Mouse (Mus musculus) ES-E14 (cell line): ENCODE results near the gene Ppp3ca. TPM values are rescaled to one million over a fixed set of nuclear protein-coding genes. Genes with fewer than 3 reads are reported as not detected.

Experiments used
- DNase-seq: peaks from one replicate; pipeline ENCODE4 v3.0.0-alpha.2; 2013; ENCODE audit warnings: low read depth, low spot score
- H3K27ac ChIP-seq: 2 replicates; pipeline ENCODE4 v1.5.1; 2012; ENCODE audit warnings: low read depth, mild to moderate bottlenecking, low read length, moderate library complexity, mixed read lengths; ENCODE audit not compliant: poor library complexity, insufficient read depth, severe bottlenecking
- H3K36me3 ChIP-seq: 2 replicates; pipeline ENCODE4 v1.6.1; 2012; ENCODE audit warnings: mild to moderate bottlenecking, low read length, moderate library complexity, mixed read lengths; ENCODE audit not compliant: control insufficient read depth, poor library complexity, insufficient read depth, severe bottlenecking
- H3K4me1 ChIP-seq, 2 experiments: fragments of 150-350 bp in 1 of 2; sonication (generic) in 1 of 2; 2 replicates each; pipeline ENCODE4 v1.6.1; 2012; ENCODE audit warnings: low read length in 2 of 2, mild to moderate bottlenecking in 1 of 2, mixed read lengths in 1 of 2; ENCODE audit not compliant: control insufficient read depth in 2 of 2, insufficient read depth in 2 of 2, poor library complexity in 1 of 2
- H3K4me3 ChIP-seq, 2 experiments: fragments of 150-350 bp in 1 of 2; sonication (generic) in 1 of 2; 2 replicates each; pipeline ENCODE4 v1.5.1; 2012; ENCODE audit warnings: low read length in 2 of 2, low read depth in 1 of 2, mild to moderate bottlenecking in 1 of 2, mixed read lengths in 1 of 2; ENCODE audit not compliant: insufficient read depth in 1 of 2, poor library complexity in 1 of 2, severe bottlenecking in 1 of 2
- H3K9ac ChIP-seq: 2 replicates; pipeline ENCODE4 v1.6.1; 2012; ENCODE audit warnings: low read depth, mild to moderate bottlenecking, low read length, mixed read lengths; ENCODE audit not compliant: poor library complexity, insufficient read depth, severe bottlenecking
- H3K9me3 ChIP-seq: fragments of 150-350 bp; sonication (generic); 2 replicates; pipeline ENCODE4 v1.6.1; 2012; ENCODE audit warnings: low read depth, mild to moderate bottlenecking, low read length; ENCODE audit not compliant: control insufficient read depth, insufficient read depth
- CHD2 ChIP-seq: IDR thresholded peaks from 2 replicates; pipeline ENCODE4 v1.6.1; 2014; ENCODE audit warnings: mild to moderate bottlenecking, low read depth, low read length, inconsistent platforms
- HCFC1 ChIP-seq: IDR thresholded peaks from 2 replicates; pipeline ENCODE4 v1.6.1; 2012; ENCODE audit warnings: low read length, inconsistent platforms, borderline replicate concordance; ENCODE audit not compliant: insufficient read depth
- MAFK ChIP-seq: IDR thresholded peaks from 2 replicates; pipeline ENCODE4 v1.6.1; 2014; ENCODE audit warnings: mild to moderate bottlenecking, low read depth, low read length, inconsistent platforms; ENCODE audit not compliant: insufficient read depth
- ZC3H11A ChIP-seq: IDR thresholded peaks from 2 replicates; pipeline ENCODE4 v1.6.1; 2012; ENCODE audit warnings: low read depth, mild to moderate bottlenecking, inconsistent platforms, low read length, borderline replicate concordance
- ZNF384 ChIP-seq: IDR thresholded peaks from 2 replicates; pipeline ENCODE4 v1.6.1; 2012; ENCODE audit warnings: low read depth, low read length, inconsistent platforms
- in situ Hi-C, 2 experiments: fragments of 600-800 bp; cut with MboI; formaldehyde crosslinking; loops; one replicate each; pipeline ENCODE4 v1.15.1; 2025; ENCODE audit warnings: low sequenced_read_pairs in 2 of 2, inconsistent platforms in 1 of 2; ENCODE audit not compliant: unreplicated experiment in 2 of 2
- total RNA-seq: library from RNA; depleted of rRNA; stranded (reverse); fragments of 300-350 nt; gene quantifications from 2 replicates; pipeline ENCODE4 v1.2.3, GENCODE M21; 2012

Ppp3ca gene
- total RNA-seq, 1 experiment = 25.6 TPM

- H3K9ac ChIP-seq = no peak overlapping the region
- H3K27ac ChIP-seq = no peak overlapping the region
- no peak overlapping the region for H3K4me3 ChIP-seq
- TF ChIP-seq HCFC1 = no peak
- no peaks in the 10 kb centered on the region for H3K36me3 ChIP-seq
- H3K4me1 ChIP-seq = peaks cover 0 to 2% of the 10 kb centered on the region in 2 experiments; a peak in 2 of 4 replicates
- in situ Hi-C loops = no loop called here
- H3K9me3 ChIP-seq = no peaks in the 10 kb centered on the region
- no peak for DNase-seq
Observed at GRCm38 (mm10) chr3:136700447-136701009, 30.6 kb downstream of the Ppp3ca start.

GRCm38 (mm10) chr3:136702861-136703260 is 32.9 kb downstream of the Ppp3ca start:
- Histone ChIP-seq H3K36me3 (no peaks in the 10 kb centered on the region), H3K4me3 (no peak overlapping the region), H3K4me1 (peaks cover 0 to 2% of the 10 kb centered on the region in 2 experiments; a peak in 2 of 4 replicates), H3K27ac (no peak overlapping the region), H3K9me3 (no peaks in the 10 kb centered on the region), H3K9ac (no peak overlapping the region)
- no peak for DNase-seq
- in situ Hi-C loops = no loop called here
- TF ChIP-seq CHD2 (no peak), MAFK (no peak), ZNF384 (no peak), HCFC1 (no peak), ZC3H11A (no peak)

DNA sequence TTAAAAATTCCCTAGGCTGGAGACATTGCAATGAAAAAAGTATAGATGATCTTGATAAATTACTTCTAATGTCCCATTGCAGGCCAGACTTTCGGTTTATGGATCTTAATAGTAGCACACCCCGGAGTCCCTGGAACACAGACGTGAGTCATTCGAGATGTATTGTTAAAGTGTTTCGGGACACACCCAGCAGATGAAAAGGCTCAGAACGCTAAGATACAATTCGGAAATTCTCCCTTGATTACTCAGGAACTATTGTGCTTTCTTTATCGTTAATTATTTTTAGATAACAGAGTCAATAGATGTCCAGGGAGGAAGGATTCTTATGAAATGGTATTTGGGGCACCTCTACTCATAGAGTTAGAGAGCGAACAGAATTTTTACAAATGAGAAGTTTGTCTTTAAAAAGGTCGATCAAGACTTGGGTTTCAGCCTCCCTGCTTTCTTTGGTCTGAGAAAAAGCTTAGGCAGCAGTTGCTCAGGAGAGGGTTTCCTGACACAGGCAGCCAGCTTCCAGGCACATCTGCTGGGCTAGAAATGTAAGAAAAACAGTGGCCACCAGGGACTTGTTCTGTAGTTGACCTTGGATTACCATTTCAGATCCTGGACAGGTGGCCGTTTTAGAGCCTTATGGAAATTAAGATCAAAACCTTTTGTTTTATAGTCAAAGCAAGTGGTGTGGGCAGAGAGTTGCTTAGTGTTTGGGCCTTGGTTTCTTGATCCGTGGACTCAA is 34.8 kb downstream of the Ppp3ca start:
- Histone ChIP-seq H3K4me3 (no peak overlapping the region), H3K9me3 (no peaks in the 10 kb centered on the region), H3K9ac (no peak overlapping the region), H3K27ac (no peak overlapping the region), H3K36me3 (no peaks in the 10 kb centered on the region), H3K4me1 (peaks cover 0 to 2% of the 10 kb centered on the region in 2 experiments; a peak in 2 of 4 replicates)
- TF ChIP-seq CHD2 (no peak), MAFK (no peak), ZNF384 (no peak), HCFC1 (no peak), ZC3H11A (no peak)
- in situ Hi-C loops = no loop called here
- no peak for DNase-seq

- Histone ChIP-seq H3K36me3 (no peaks in the 10 kb centered on the region), H3K4me1 (peaks cover 0 to 2% of the 10 kb centered on the region in 2 experiments; a peak in 2 of 4 replicates), H3K4me3 (no peak overlapping the region), H3K27ac (no peak overlapping the region), H3K9ac (no peak overlapping the region), H3K9me3 (no peaks in the 10 kb centered on the region)
- TF ChIP-seq HCFC1 (no peak), MAFK (no peak), ZNF384 (no peak), CHD2 (no peak), ZC3H11A (no peak)
- no peak for DNase-seq
- in situ Hi-C loops = no loop called here
Observed at GRCm38 (mm10) chr3:136706048-136706447, 36.1 kb downstream of the Ppp3ca start.
